Mouse (Mus musculus) right cerebral cortex, postnatal 36 days (tissue): ENCODE results near the gene Inpp5d.
"Not testable (repeated sequence)": the region's sequence is repeated elsewhere in the genome, so short reads cannot be mapped to it uniquely, and the experiment has no call there.

ENCODE experiments used
- DNase-seq, 2 experiments: peaks; one replicate each; pipeline ENCODE4 v3.0.0; 2022; ENCODE audit warnings: low spot score in 2 of 2, mixed read lengths in 1 of 2

Inpp5d gene

GRCm38 (mm10) chr1:87655101-87655500, 35.0 kb downstream of the Inpp5d start:
- no peak for DNase-seq

- no peak for DNase-seq
These were observed 38.0 kb downstream of the Inpp5d start for GRCm38 (mm10) chr1:87658063-87658462.

GRCm38 (mm10) chr1:87658485-87658884, 38.4 kb downstream of the Inpp5d start:
- no peak for DNase-seq

GRCm38 (mm10) chr1:87658937-87659617, 39.0 kb downstream of the Inpp5d start:
- no peak for DNase-seq

GRCm38 (mm10) chr1:87659618-87659960, 39.5 kb downstream of the Inpp5d start:
- DNase-seq = no peak

- no peak for DNase-seq
These were observed 40.6 kb downstream of the Inpp5d start for GRCm38 (mm10) chr1:87660740-87661139.

- DNase-seq = no peak
These were observed 43.9 kb downstream of the Inpp5d start for GRCm38 (mm10) chr1:87663992-87664391.

GRCm38 (mm10) chr1:87667006-87667405, 46.9 kb downstream of the Inpp5d start:
- DNase-seq = no peak

GRCm38 (mm10) chr1:87668300-87668699, 48.2 kb downstream of the Inpp5d start:
- no peak for DNase-seq

- no peak for DNase-seq
These were observed 51.4 kb downstream of the Inpp5d start for GRCm38 (mm10) chr1:87671483-87671882.

- no peak for DNase-seq
These were observed 53.9 kb downstream of the Inpp5d start for GRCm38 (mm10) chr1:87673822-87674604.

GRCm38 (mm10) chr1:87676006-87676405, 55.9 kb downstream of the Inpp5d start:
- DNase-seq = no peak

- peak; percentile 29 to 58 for DNase-seq
These were observed 59.0 kb downstream of the Inpp5d start for GRCm38 (mm10) chr1:87679089-87679488.

GRCm38 (mm10) chr1:87680950-87681349, 60.8 kb downstream of the Inpp5d start:
- DNase-seq = peak; percentile 30 to 71

- DNase-seq = not testable (repeated sequence)
These were observed 62.4 kb downstream of the Inpp5d start for GRCm38 (mm10) chr1:87682473-87682872.

- DNase-seq = no peak
These were observed 64.0 kb downstream of the Inpp5d start for GRCm38 (mm10) chr1:87684071-87684470.

- DNase-seq = peak; percentile 67 to 80
These were observed 64.7 kb downstream of the Inpp5d start for GRCm38 (mm10) chr1:87684791-87685190.

GRCm38 (mm10) chr1:87686351-87686750, 66.2 kb downstream of the Inpp5d start:
- DNase-seq = no peak

- DNase-seq = no peak
These were observed 66.9 kb downstream of the Inpp5d start for GRCm38 (mm10) chr1:87687009-87687408.

GRCm38 (mm10) chr1:87689661-87690341, 69.7 kb downstream of the Inpp5d start:
- no peak for DNase-seq

- no peak for DNase-seq
These were observed 76.2 kb downstream of the Inpp5d start for GRCm38 (mm10) chr1:87696358-87696757.

GRCm38 (mm10) chr1:87698010-87698409, 77.9 kb downstream of the Inpp5d start:
- no peak for DNase-seq
